Mouse (Mus musculus) ES-E14 (cell line): ENCODE data around the gene Tmed8.

Experiments used
- CHD2 ChIP-seq: IDR thresholded peaks from 2 replicates; pipeline ENCODE4 v1.6.1; 2014; ENCODE audit warnings: mild to moderate bottlenecking, low read depth, low read length, inconsistent platforms
- HCFC1 ChIP-seq: IDR thresholded peaks from 2 replicates; pipeline ENCODE4 v1.6.1; 2012; ENCODE audit warnings: low read length, inconsistent platforms, borderline replicate concordance; ENCODE audit not compliant: insufficient read depth
- MAFK ChIP-seq: IDR thresholded peaks from 2 replicates; pipeline ENCODE4 v1.6.1; 2014; ENCODE audit warnings: mild to moderate bottlenecking, low read depth, low read length, inconsistent platforms; ENCODE audit not compliant: insufficient read depth
- ZC3H11A ChIP-seq: IDR thresholded peaks from 2 replicates; pipeline ENCODE4 v1.6.1; 2012; ENCODE audit warnings: low read depth, mild to moderate bottlenecking, inconsistent platforms, low read length, borderline replicate concordance

DNA sequence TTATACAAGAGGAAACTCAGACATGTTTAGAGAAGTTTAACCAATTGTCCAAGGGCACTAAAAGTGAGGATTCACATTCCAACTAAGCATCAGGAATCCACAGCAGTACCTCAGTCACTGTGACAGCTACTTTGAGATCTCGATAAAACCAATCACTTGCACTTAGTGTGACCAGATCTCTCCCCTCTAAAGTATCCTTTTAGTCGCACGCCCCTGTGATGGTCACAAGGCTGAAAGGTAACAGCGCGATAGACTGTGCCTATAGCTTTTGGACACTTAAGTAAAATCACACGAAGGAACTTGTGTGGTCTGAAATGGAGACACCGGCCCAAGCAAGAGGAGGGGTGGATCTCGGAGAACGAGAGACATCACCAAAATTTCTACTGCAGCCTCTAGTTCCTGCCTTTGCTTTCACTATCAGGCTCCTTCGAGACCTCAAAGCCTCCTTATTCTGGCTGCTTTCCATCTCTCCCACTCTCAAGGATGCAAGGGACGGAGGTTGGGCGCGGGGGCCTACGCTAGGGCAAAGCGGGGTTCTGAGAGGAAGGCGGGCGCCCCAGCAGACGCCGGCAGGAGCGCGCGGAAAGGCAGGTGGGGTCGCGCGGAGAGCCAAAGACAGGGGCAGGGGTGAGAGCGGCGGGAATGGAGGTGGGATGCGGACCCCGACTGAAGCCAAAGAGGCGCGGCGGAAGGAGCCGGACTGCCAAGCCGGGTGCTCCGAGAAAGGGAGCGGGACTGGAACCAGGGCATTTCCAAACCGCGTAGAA is 865 bp downstream of the Tmed8 start, which contains the start of gene Samd15:
- no peak for TF ChIP-seq ZC3H11A
- 0 out of 2 replicates have a peak, but pooled peaks have one; percentile 2 for TF ChIP-seq HCFC1
- no peak for TF ChIP-seq MAFK
- no peak for TF ChIP-seq CHD2
